Mouse (Mus musculus) left cerebral cortex, postnatal 25 days (tissue): Measurements from ENCODE around the gene Elf2. TPM values are rescaled to one million over a fixed set of nuclear protein-coding genes. Genes with fewer than 3 reads are reported as not detected.

Source experiments
- microRNA-seq, 2 experiments: library from miRNA; unstranded; fragments of <30 nt; microRNA quantifications; one replicate each; pipeline ENCODE4 v1.2.0; 2022
- total RNA-seq, 2 experiments: library from RNA; stranded (reverse); gene quantifications; 2 replicates each; pipeline ENCODE4 v1.2.3; 2021

Elf2 gene
- total RNA-seq, 2 experiments from 2014 or later, result 35.6 to 36.4 TPM

Small RNAs within 50 kb of the gene (microRNA-seq; reads per million reads assigned to microRNA genes)
- 0 reads per million in 2 experiments for gene Gm24282

Other genes with a start within 250 kb of the Elf2 start
- gene Noct, start 116.2 kb downstream of the Elf2 start, total RNA-seq, result 10 to 100 TPM; 52.3 to 57.2 TPM
- not detected for gene Mgarp, start 56.1 kb upstream of the Elf2 start, total RNA-seq
- gene Ndufc1, start 68.3 kb upstream of the Elf2 start, total RNA-seq, result 100 to 1,000 TPM; 362 to 365 TPM
- 10 to 100 TPM; 46.8 to 51.3 TPM for gene Naa15, start 74.5 kb upstream of the Elf2 start, total RNA-seq
- gene Rab33b, start 143.3 kb upstream of the Elf2 start, total RNA-seq, result 10 to 100 TPM; 20.4 to 22.5 TPM
- 100 to 1,000 TPM; 135 to 139 TPM for gene Setd7, start 220.2 kb upstream of the Elf2 start, total RNA-seq